Mouse (Mus musculus) hindbrain, embryonic 14.5 days (tissue): ENCODE measurements at regions not wholly inside any gene's neighbourhood (a gene's known extent, or its start where the extent isn't known, plus 50 kb on each side); places are given as distances from the start of the nearest gene placed in this dataset.

ENCODE experiments used
- ATAC-seq: fragments of 200-750 bp; cut with Nextera tagmentation; 2 replicates; pipeline ENCODE4 v1.8.0; 2017; ENCODE audit warnings: moderate number of reproducible peaks, mild to moderate bottlenecking, moderate TSS enrichment, moderate library complexity; ENCODE audit not compliant: low FRiP score
- DNase-seq: peaks from one replicate; pipeline ENCODE4 v3.0.0-alpha.2; 2015; ENCODE audit warnings: low spot score
- H3K27ac ChIP-seq: fragments of 300-500 bp; sonication (generic); 2 replicates; pipeline ENCODE4 v1.5.1; 2014; ENCODE audit warnings: mild to moderate bottlenecking, moderate library complexity
- H3K27me3 ChIP-seq: fragments of 300-500 bp; sonication (generic); 2 replicates; pipeline ENCODE4 v1.6.1; 2014; ENCODE audit warnings: mild to moderate bottlenecking, low read length, mixed read lengths; ENCODE audit not compliant: control insufficient read depth, insufficient read depth
- H3K36me3 ChIP-seq: fragments of 300-500 bp; sonication (generic); replicated peaks from 2 replicates; pipeline ENCODE4 v1.6.1; 2014; ENCODE audit not compliant: control insufficient read depth, insufficient read depth
- H3K4me1 ChIP-seq: fragments of 300-500 bp; sonication (generic); replicated peaks from 2 replicates; pipeline ENCODE4 v1.6.1; 2014; ENCODE audit warnings: antibody characterized with exemption, low read length, mixed read lengths; ENCODE audit not compliant: control insufficient read depth, insufficient read depth
- H3K4me2 ChIP-seq: fragments of 300-500 bp; sonication (generic); replicated peaks from 2 replicates; pipeline ENCODE4 v1.6.1; 2014; ENCODE audit warnings: mild to moderate bottlenecking, moderate library complexity
- H3K4me3 ChIP-seq: fragments of 300-500 bp; sonication (generic); replicated peaks from 2 replicates; pipeline ENCODE4 v1.5.1; 2014; ENCODE audit warnings: mild to moderate bottlenecking, low read length
- H3K9ac ChIP-seq: fragments of 300-500 bp; sonication (generic); 2 replicates; pipeline ENCODE4 v1.6.1; 2014
- H3K9me3 ChIP-seq: fragments of 300-500 bp; sonication (generic); 2 replicates; pipeline ENCODE4 v1.6.1; 2016; ENCODE audit warnings: low read length; ENCODE audit not compliant: control insufficient read depth
- WGBS: fragments of 180-500 bp; shearing (Covaris S2); extraction: QIAGEN DNeasy Blood & Tissue Kit; methylation state at CpG from one replicate; pipeline ENCODE4 v1.1.7; 2014; 5-methylcytosine and 5-hydroxymethylcytosine counted together

- Histone ChIP-seq H3K4me2 (no peak overlapping the region), H3K4me1 (no peaks in the 10 kb centered on the region), H3K4me3 (no peak overlapping the region), H3K27me3 (no peaks in the 10 kb centered on the region), H3K27ac (no peak overlapping the region), H3K9ac (no peak overlapping the region), H3K9me3 (no peaks in the 10 kb centered on the region), H3K36me3 (no peaks in the 10 kb centered on the region)
- 84% methylated on average over 2 of the region's 2 CpGs for WGBS
- ATAC-seq (no peak), DNase-seq (no peak)
These were observed 524.6 kb upstream of the Pdzrn3 start for GRCm38 (mm10) chr6:101902276-101902675.

GRCm38 (mm10) chr6:101898544-101898943, 520.8 kb upstream of the Pdzrn3 start:
- Histone ChIP-seq H3K36me3 (no peaks in the 10 kb centered on the region), H3K9ac (no peak overlapping the region), H3K4me3 (no peak overlapping the region), H3K4me1 (no peaks in the 10 kb centered on the region), H3K9me3 (no peaks in the 10 kb centered on the region), H3K4me2 (no peak overlapping the region), H3K27me3 (no peaks in the 10 kb centered on the region), H3K27ac (no peak overlapping the region)
- 92% methylated on average over 4 of the region's 4 CpGs for WGBS
- DNase-seq, result no peak
- no peak for ATAC-seq

- no peak overlapping the region for H3K4me2 ChIP-seq
- H3K4me1 ChIP-seq, result no peaks in the 10 kb centered on the region
- H3K36me3 ChIP-seq, result no peaks in the 10 kb centered on the region
- DNase-seq (no peak), ATAC-seq (no peak)
- H3K27ac ChIP-seq, result no peak overlapping the region
- no peak overlapping the region for H3K4me3 ChIP-seq
- H3K27me3 ChIP-seq, result no peaks in the 10 kb centered on the region
- no peak overlapping the region for H3K9ac ChIP-seq
- H3K9me3 ChIP-seq, result no peaks in the 10 kb centered on the region
These were observed 513.0 kb upstream of the Pdzrn3 start for GRCm38 (mm10) chr6:101890655-101891054.

GRCm38 (mm10) chr6:101882938-101883337, 505.2 kb upstream of the Pdzrn3 start:
- no peaks in the 10 kb centered on the region for H3K9me3 ChIP-seq
- H3K36me3 ChIP-seq, result no peaks in the 10 kb centered on the region
- no peak overlapping the region for H3K4me2 ChIP-seq
- no peak overlapping the region for H3K9ac ChIP-seq
- no peak overlapping the region for H3K4me3 ChIP-seq
- peak overlapping the region; percentile 47; the same call in 1 of the 2 replicates for H3K27ac ChIP-seq
- peak; percentile 54 for DNase-seq
- H3K4me1 ChIP-seq, result peaks cover 7% of the 10 kb centered on the region; the same call in 1 of the 2 replicates
- peak; percentile 57; the same call in 1 of the 2 replicates for ATAC-seq
- no peaks in the 10 kb centered on the region for H3K27me3 ChIP-seq
- 12% methylated on average over 4 of the region's 4 CpGs for WGBS

DNA sequence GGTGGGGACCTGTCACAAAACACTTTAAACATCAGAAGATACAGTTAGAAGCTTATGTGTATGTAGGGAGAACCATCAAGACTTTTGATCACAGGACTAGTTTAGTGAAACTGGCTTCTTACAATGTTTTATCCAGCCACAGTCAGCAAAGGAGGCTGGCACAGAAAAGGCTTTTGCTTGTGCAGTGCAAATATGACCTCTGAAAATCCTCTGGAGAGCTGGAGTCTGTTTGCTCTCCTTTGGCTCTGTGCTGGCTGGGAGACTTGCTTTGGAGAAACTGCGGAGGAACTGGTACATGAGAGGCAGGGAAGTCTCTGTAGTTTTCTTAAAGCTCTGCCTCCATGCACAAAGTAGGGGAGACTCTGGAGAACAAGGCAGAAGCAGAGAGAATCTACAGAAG, 497.2 kb upstream of the Pdzrn3 start:
- H3K27me3 ChIP-seq, result no peaks in the 10 kb centered on the region
- H3K4me2 ChIP-seq, result no peak overlapping the region
- no peak overlapping the region for H3K27ac ChIP-seq
- H3K9ac ChIP-seq, result no peak overlapping the region
- 74% methylated on average over 1 of the region's 1 CpGs for WGBS
- no peak for DNase-seq
- ATAC-seq, result no peak
- H3K4me1 ChIP-seq, result no peaks in the 10 kb centered on the region
- H3K4me3 ChIP-seq, result no peak overlapping the region
- H3K36me3 ChIP-seq, result no peaks in the 10 kb centered on the region
- no peaks in the 10 kb centered on the region for H3K9me3 ChIP-seq

DNA sequence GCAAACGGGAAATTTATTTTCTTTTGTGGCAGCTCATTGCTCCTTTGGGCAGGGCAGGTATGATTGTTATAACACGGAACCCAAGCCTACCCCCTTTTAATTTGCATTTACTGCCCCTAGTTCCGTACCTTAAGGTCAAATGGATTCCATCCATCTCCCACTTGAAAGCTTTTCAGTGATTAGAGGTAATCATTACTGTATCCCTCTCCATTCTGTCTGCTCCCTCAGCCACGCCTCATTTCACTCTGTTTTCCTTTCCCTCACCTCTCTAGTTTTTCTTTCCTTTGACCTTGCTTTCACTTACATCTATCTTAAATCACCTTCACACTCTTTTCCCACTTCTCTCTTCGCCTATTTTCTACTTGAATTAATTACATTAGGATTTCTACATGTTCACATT, 481.2 kb upstream of the Pdzrn3 start:
- Histone ChIP-seq H3K9ac (no peak overlapping the region), H3K27ac (no peak overlapping the region), H3K4me3 (no peak overlapping the region), H3K36me3 (no peaks in the 10 kb centered on the region), H3K4me1 (no peaks in the 10 kb centered on the region), H3K9me3 (no peaks in the 10 kb centered on the region), H3K4me2 (no peak overlapping the region), H3K27me3 (no peaks in the 10 kb centered on the region)
- DNase-seq (no peak), ATAC-seq (no peak)
- WGBS, result 65% methylated on average over 5 of the region's 5 CpGs

GRCm38 (mm10) chr6:101840695-101841094, 463.0 kb upstream of the Pdzrn3 start:
- H3K36me3 ChIP-seq, result no peaks in the 10 kb centered on the region
- no peak overlapping the region for H3K27ac ChIP-seq
- DNase-seq (no peak), ATAC-seq (no peak)
- no peaks in the 10 kb centered on the region for H3K27me3 ChIP-seq
- 95% methylated on average over 4 of the region's 4 CpGs for WGBS
- H3K9me3 ChIP-seq, result no peaks in the 10 kb centered on the region
- no peaks in the 10 kb centered on the region for H3K4me1 ChIP-seq
- H3K4me3 ChIP-seq, result no peak overlapping the region
- no peak overlapping the region for H3K4me2 ChIP-seq
- H3K9ac ChIP-seq, result no peak overlapping the region

- peak; percentile 55 for DNase-seq
- no peaks in the 10 kb centered on the region for H3K4me1 ChIP-seq
- H3K36me3 ChIP-seq, result no peaks in the 10 kb centered on the region
- no peaks in the 10 kb centered on the region for H3K9me3 ChIP-seq
- H3K27ac ChIP-seq, result no peak overlapping the region
- H3K4me3 ChIP-seq, result no peak overlapping the region
- H3K27me3 ChIP-seq, result no peaks in the 10 kb centered on the region
- no peak overlapping the region for H3K9ac ChIP-seq
- 79% methylated on average over 6 of the region's 6 CpGs for WGBS
- ATAC-seq, result no peak
- H3K4me2 ChIP-seq, result no peak overlapping the region
These were observed 459.9 kb upstream of the Pdzrn3 start for GRCm38 (mm10) chr6:101837563-101837962.

DNA sequence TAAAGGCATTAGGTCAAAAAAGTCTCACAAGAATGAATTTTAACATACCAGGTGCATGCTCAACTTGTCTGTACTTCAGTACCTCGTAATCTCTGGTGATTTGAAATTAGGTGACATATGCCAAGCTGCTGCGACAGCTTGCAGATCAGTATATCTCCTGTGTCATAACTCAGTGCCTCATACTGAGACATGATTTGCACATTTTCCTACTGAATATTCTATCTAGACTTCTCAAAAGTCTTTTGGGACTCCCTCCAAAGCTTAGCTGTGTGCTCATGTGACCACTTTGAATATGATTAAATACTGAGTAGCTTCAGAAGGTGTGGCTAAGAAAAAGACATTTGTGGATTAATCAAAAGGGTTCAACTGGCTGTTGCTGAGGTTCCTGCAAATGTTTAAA, 416.3 kb upstream of the Pdzrn3 start:
- Histone ChIP-seq H3K9ac (no peak overlapping the region), H3K4me3 (no peak overlapping the region), H3K27me3 (no peaks in the 10 kb centered on the region), H3K9me3 (no peaks in the 10 kb centered on the region), H3K4me1 (no peaks in the 10 kb centered on the region), H3K4me2 (no peak overlapping the region), H3K27ac (no peak overlapping the region), H3K36me3 (no peaks in the 10 kb centered on the region)
- no peak for ATAC-seq
- DNase-seq, result no peak
- 82% methylated on average over 2 of the region's 2 CpGs for WGBS

DNA sequence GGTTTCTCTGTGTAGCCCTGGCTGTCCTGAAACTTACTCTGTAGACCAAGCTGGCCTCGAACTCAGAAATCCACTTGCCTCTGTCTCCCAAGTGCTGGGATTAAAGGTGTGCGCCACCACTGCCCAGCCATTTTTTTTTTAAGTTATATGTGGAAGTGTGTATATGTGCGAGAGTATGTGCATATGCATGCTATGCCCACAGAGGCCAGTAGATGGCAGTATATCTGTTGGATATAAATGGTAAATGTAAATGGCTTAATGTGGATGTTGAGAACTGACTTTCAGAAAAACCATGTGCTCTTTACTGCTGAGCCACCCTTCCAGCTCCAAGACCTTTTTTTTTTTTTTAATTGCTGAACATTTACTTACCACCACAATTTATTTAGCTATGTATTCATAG, 400.2 kb upstream of the Pdzrn3 start:
- H3K4me1 ChIP-seq, result no peaks in the 10 kb centered on the region

More for the DNA sequence above, 400.2 kb upstream of the Pdzrn3 start:
- 94% methylated on average over 3 of the region's 3 CpGs for WGBS
- no peaks in the 10 kb centered on the region for H3K36me3 ChIP-seq
- no peak overlapping the region for H3K27ac ChIP-seq
- no peak overlapping the region for H3K9ac ChIP-seq
- ATAC-seq, result no peak
- no peaks in the 10 kb centered on the region for H3K9me3 ChIP-seq
- H3K27me3 ChIP-seq, result no peaks in the 10 kb centered on the region
- no peak overlapping the region for H3K4me3 ChIP-seq
- DNase-seq, result no peak
- H3K4me2 ChIP-seq, result no peak overlapping the region
